13 mouse cellular contexts compared by ENCODE assay signal in the genomic region with DNA sequence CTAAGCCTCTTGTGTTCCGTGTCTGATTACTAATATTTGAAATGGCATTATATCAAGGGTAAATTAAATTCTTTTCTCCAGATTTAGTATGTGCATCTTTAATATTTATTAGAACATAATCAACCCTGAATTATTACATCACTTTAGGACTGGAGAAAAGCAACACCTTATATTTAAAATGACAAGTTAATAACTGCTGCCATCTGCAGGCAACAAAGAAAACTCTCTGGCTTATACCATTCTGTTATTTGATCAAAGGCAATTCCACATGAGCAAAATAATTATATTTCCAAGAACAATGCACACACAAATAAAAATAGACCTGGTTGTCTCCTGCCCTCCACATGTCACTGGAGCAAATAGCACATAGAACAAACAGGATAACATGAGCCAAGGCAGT. TPM values are rescaled to one million over a fixed set of nuclear protein-coding genes. Genes with fewer than 3 reads are reported as not detected.
A peak's percentile ranks its signal among the peaks of the same experiment; 100 is the strongest.
DNase-seq lines count a peak whose midpoint lies in the region; ATAC-seq and TF ChIP-seq lines count a peak whose summit lies in the region.
"Had no signal": no experiment of that assay in that cellular context is flagged by ENCODE, and none has a peak within 500 bp of the region (broad histone marks: within the 10 kb centered on the region; RNA-seq: fewer than 3 reads in every experiment).

No protein-coding gene starts in this region.

- DNase-seq in embryonic facial prominence, embryonic 14.5 days (ENCODE audit: low spot score): peak; percentile 12
- no peak for DNase-seq in embryonic facial prominence, embryonic 10.5 days (ENCODE audit: low spot score)
- DNase-seq in hindbrain, postnatal 0 days (ENCODE audit: low spot score): peak; percentile 62
- DNase-seq in 3T3-L1 (ENCODE audit: low read depth, low spot score): peak; percentile 62
- DNase-seq in brain, adult 2 months (ENCODE audit: low read depth, low spot score): peak; percentile 33
- no peak for DNase-seq in spleen, postnatal 14 days (ENCODE audit: low spot score in 2 of 2)
- DNase-seq: cerebellum, adult 11-12 months; kidney, adult 11 months; kidney, postnatal 4 days; liver, postnatal 0 days; thymus, postnatal 14 days had no signal

- H3K9me3 ChIP-seq in embryonic facial prominence, embryonic 14.5 days (ENCODE audit: control insufficient read depth, low read length): no peaks in the 10 kb centered on the region
- H3K9me3 ChIP-seq in embryonic facial prominence, embryonic 10.5 days: no peaks in the 10 kb centered on the region
- no peaks in the 10 kb centered on the region for H3K9me3 ChIP-seq in hindbrain, postnatal 0 days (ENCODE audit: low read length)
- no peaks in the 10 kb centered on the region for H3K9me3 ChIP-seq in hindbrain, embryonic 12.5 days (replicated peaks)

- no peaks in the 10 kb centered on the region for H3K4me1 ChIP-seq in embryonic facial prominence, embryonic 14.5 days (ENCODE audit: control insufficient read depth, insufficient read depth, low read length)
- H3K4me1 ChIP-seq in embryonic facial prominence, embryonic 10.5 days: no peaks in the 10 kb centered on the region
- no peaks in the 10 kb centered on the region for H3K4me1 ChIP-seq in hindbrain, postnatal 0 days (ENCODE audit: insufficient read depth, low read length)
- H3K4me1 ChIP-seq in hindbrain, embryonic 12.5 days: no peaks in the 10 kb centered on the region

- ATAC-seq in embryonic facial prominence, embryonic 14.5 days (ENCODE audit: low read depth): no peak
- ATAC-seq in hindbrain, postnatal 0 days: no peak; the same call in 1 of the 2 replicates
- ATAC-seq in hindbrain, embryonic 12.5 days (ENCODE audit: low FRiP score): no peak
- no peak for ATAC-seq in megakaryocyte progenitor cell, adult 5-6 weeks (replicated peaks; ENCODE audit: poor library complexity)
- ATAC-seq: liver, postnatal 0 days had no signal

- H3K4me2 ChIP-seq in embryonic facial prominence, embryonic 14.5 days (ENCODE audit: low read depth, low read length): no peak overlapping the region
- no peak overlapping the region for H3K4me2 ChIP-seq in hindbrain, postnatal 0 days (ENCODE audit: low read depth, low read length)
- H3K4me2 ChIP-seq in hindbrain, embryonic 12.5 days (replicated peaks): no peak overlapping the region

- peak; percentile 61 for TF ChIP-seq CTCF in hindbrain, postnatal 0 days (IDR thresholded peaks at IDR 0.05; ENCODE audit: low read depth)

- H3K9ac ChIP-seq in embryonic facial prominence, embryonic 14.5 days (ENCODE audit: low read depth, low read length): no peak overlapping the region
- H3K9ac ChIP-seq in hindbrain, postnatal 0 days (replicated peaks; ENCODE audit: low read length): no peak overlapping the region
- no peak overlapping the region for H3K9ac ChIP-seq in hindbrain, embryonic 12.5 days
- H3K9ac ChIP-seq: liver, postnatal 0 days had no signal

- H3K4me3 ChIP-seq in embryonic facial prominence, embryonic 14.5 days (ENCODE audit: low read depth, low read length): no peak overlapping the region
- H3K4me3 ChIP-seq in embryonic facial prominence, embryonic 10.5 days: no peak overlapping the region
- no peak overlapping the region for H3K4me3 ChIP-seq in hindbrain, postnatal 0 days (ENCODE audit: low read length)
- no peak overlapping the region for H3K4me3 ChIP-seq in hindbrain, embryonic 12.5 days

- no peaks in the 10 kb centered on the region for H3K36me3 ChIP-seq in embryonic facial prominence, embryonic 14.5 days (ENCODE audit: control insufficient read depth, insufficient read depth, low read length)
- no peaks in the 10 kb centered on the region for H3K36me3 ChIP-seq in embryonic facial prominence, embryonic 10.5 days (replicated peaks)
- no peaks in the 10 kb centered on the region for H3K36me3 ChIP-seq in hindbrain, postnatal 0 days (ENCODE audit: insufficient read depth, low read length)
- H3K36me3 ChIP-seq in hindbrain, embryonic 12.5 days: no peaks in the 10 kb centered on the region

- 91% methylated on average over 1 of the region's 1 CpGs for WGBS in embryonic facial prominence, embryonic 14.5 days
- 90% methylated on average over 1 of the region's 1 CpGs for WGBS in embryonic facial prominence, embryonic 10.5 days
- WGBS in hindbrain, postnatal 0 days: 85% methylated on average over 1 of the region's 1 CpGs
- 97% methylated on average over 1 of the region's 1 CpGs for WGBS in hindbrain, embryonic 12.5 days

- no peaks in the 10 kb centered on the region for H3K27me3 ChIP-seq in embryonic facial prominence, embryonic 14.5 days (replicated peaks; ENCODE audit: control insufficient read depth, insufficient read depth, low read length)
- no peaks in the 10 kb centered on the region for H3K27me3 ChIP-seq in embryonic facial prominence, embryonic 10.5 days (replicated peaks; ENCODE audit: low read depth, poor library complexity, severe bottlenecking)
- no peaks in the 10 kb centered on the region for H3K27me3 ChIP-seq in hindbrain, postnatal 0 days (ENCODE audit: insufficient read depth, low read length)
- no peaks in the 10 kb centered on the region for H3K27me3 ChIP-seq in hindbrain, embryonic 12.5 days

- no peak overlapping the region for H3K27ac ChIP-seq in embryonic facial prominence, embryonic 14.5 days (replicated peaks; ENCODE audit: low read depth, low read length)
- no peak overlapping the region for H3K27ac ChIP-seq in embryonic facial prominence, embryonic 10.5 days (replicated peaks)
- H3K27ac ChIP-seq in hindbrain, postnatal 0 days: no peak overlapping the region
- no peak overlapping the region for H3K27ac ChIP-seq in hindbrain, embryonic 12.5 days

RNA-seq across cellular contexts. Expression of a gene that starts 36.5 kb away (rescaled TPM):
- 67.7 and 67.8 TPM in 2 replicates for polyA plus RNA-seq in embryonic facial prominence, embryonic 14.5 days (2014; fragmentation: Nextera tagmentation; extraction: Ambion mirVana)
- polyA plus RNA-seq in embryonic facial prominence, embryonic 10.5 days (2016; fragmentation: Nextera tagmentation; extraction: Ambion mirVana): 83.0 and 90.5 TPM in 2 replicates
- 81.9 and 82.1 TPM in 2 replicates for total RNA-seq in hindbrain, postnatal 0 days (2014; rRNA removed)
- 122 and 124 TPM in 2 replicates for polyA plus RNA-seq in hindbrain, postnatal 0 days (2015; fragmentation: Nextera tagmentation; extraction: Ambion mirVana)
- polyA plus RNA-seq in hindbrain, embryonic 12.5 days (2016; fragmentation: Nextera tagmentation; extraction: Ambion mirVana): 41.8 and 50.7 TPM in 2 replicates
- 64.9 and 95.9 TPM in 2 replicates for total RNA-seq in megakaryocyte progenitor cell, adult 5-6 weeks (2015)
- total RNA-seq in megakaryocyte progenitor cell, adult 5-6 weeks (2017): 33.3 and 46.0 TPM in 2 replicates

Comparison
In these comparisons a context has a peak if more than half of its experiments do, and no peak if none do; other contexts are left out.
1. DNase-seq: peak in embryonic facial prominence, embryonic 14.5 days (single experiment), hindbrain, postnatal 0 days (single experiment), 3T3-L1 (single experiment) and brain, adult 2 months (single experiment); none in embryonic facial prominence, embryonic 10.5 days (single experiment) and spleen, postnatal 14 days (0 of 2).